Mouse (Mus musculus) urinary bladder, adult 18-20 months (tissue): ENCODE measurements at regions not wholly inside any gene's neighbourhood (a gene's known extent, or its start where the extent isn't known, plus 50 kb on each side); places are given as distances from the start of the nearest gene placed in this dataset.
A peak's percentile ranks its signal among the peaks of the same experiment; 100 is the strongest.

ENCODE experiments used
- DNase-seq, 2 experiments: peaks; one replicate each; pipeline ENCODE4 v3.0.0; 2022; ENCODE audit warnings: low spot score in 2 of 2, mixed read lengths in 2 of 2

DNA sequence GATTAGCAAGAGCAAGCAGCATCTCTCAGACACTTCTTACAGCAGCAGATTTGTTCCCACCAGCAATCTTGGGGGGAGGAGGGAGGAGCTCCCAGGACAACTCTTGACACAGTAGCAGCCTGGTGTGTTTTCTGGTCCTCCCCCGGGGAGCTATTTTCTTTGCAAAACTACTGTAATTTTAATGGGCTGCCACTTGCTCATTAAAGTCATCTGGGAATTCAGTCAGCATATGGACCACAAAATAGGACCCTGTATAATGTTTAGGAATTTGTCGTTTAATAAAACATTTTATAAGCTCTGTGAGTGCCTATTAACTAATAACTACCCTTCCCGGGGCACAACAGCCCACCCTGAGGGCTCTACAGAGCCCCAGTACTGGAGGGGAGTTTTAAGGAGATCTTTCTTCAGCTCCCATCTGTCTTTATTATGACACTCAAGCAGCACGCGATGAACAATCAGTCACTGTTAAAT lies 380.0 kb upstream of the Nfe2l3 start:
- no peak for DNase-seq

DNA sequence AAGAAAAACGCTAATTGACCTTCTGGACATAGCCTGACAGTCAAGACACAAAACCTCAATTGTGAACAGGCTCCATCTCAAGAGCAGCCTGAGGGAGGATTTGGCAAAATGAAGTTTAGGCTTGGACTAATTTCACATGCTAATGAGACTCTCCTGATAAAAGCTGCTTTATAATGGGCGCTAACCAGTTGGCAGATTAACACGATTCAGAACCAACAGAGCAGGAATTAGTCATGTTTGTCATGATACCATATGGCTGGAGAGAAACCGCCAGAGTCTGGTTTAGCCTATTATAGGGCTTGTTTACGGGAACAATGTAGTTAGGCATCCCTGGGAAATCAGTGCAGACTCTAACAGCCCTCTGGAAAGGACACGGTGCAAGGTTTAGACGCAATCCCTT lies 375.2 kb upstream of the Nfe2l3 start:
- no peak for DNase-seq

DNA sequence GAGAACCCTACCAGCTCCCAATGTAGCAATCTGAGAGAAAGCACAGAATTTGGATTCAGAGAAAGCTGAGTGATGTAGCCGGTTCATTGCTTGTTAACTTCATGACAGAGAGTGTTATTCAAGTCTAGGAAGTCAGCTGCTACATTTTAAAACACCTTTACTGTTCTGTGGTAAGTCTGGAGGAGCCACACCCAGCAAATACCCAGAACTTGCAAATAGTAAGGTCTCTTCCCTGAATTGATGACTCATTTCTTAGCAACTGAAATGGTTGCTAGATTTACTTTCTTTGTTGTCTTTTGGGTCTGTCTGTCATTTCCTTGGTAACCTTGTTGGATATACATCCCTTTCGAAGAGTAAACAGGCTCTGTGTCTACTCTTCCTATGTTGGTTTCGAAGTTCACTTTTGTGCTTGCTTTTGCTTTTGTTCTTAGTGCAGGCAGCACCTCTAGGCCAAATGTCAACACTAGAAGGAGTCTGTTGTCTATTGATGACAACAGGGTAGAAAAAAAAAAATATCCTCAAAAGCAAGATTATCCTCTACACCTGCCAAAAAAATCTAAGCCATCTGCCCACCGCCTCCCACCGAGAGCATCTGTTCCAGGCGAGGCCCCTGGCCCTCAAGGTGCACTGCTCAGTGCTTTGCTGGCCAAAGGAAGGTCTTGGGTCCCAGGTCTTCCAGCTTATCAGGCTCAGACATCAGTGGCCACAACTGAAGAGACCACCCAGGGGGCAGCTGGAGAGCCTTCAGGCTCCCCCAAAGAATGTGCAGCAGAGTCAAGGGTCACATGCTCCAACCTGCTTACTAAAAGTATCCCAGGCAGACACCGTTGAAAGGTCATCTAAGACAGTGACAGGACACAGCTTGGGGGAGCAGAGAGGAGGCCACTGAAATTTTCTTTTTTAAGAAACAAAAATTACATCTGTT lies 372.3 kb upstream of the Nfe2l3 start:
- no peak for DNase-seq

DNA sequence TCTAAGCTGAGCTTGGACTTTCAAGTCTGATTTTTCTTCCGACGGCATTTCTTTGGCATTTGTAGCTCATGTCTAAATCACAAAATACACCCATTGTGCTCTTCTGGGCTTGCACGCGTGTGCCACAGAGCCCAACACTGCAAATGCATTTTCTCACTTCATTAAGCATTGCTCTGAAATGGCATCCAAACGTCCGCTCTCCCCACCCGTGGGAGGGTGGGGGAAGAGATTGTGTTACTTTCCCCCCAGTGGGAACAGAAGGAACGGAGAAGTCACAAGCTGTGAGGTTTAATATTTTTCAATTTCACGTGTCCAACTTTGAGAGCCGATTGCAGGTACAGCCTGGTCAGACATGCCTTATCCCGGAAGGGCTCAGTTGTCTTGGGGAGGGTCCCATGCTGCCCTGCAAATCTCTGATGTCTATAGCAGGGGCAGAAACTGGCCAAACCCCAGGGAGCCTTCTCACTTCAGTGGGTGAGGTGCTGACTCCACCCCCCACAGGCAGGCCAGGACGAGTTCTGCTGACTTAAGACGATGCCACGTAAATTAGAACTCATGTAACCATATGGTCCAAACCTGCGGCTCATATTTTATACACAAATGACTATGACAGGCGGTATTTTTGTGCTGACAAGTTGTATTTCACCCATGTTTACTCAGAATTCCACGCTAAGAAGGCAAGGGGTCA lies 371.5 kb upstream of the Nfe2l3 start:
- DNase-seq: peak; percentile 13 to 27

DNA sequence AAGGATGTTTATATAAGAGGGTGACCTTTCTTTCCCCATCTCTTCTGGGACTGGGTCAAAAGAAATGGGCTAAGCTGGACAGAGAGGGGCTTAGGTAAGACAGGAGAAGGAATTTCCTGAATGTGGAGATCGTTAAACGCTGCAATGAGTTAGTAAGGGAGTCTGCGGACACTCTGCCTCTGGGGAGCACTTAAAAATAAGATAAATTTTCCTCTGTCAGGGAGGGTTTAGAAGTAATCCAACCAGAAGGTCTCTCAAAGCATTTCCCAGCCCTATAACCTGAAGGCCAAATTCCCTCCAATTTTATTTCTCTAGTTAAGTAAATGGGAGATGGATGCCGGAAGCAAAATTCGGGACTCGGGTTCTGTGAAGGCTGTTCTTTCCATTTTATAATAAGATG lies 367.3 kb upstream of the Nfe2l3 start:
- no peak for DNase-seq

DNA sequence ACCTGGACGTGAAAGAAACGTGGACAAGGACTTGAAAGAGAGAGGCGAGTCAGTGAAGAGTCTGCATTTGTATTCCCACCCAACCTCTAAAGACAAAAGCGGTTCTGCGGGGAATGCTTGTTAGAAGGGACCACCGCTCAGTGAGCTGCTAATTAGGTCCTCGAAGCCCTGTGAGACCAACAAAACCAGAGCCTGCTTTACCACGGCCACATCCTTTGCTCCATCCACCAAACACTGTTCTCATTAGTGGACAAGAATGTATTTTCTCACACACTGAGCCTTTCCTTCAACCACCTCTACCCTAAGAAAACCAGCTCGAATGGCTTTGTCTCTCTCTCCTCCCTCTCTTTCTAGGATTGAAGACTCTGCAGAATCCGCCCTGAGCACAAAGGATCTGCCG lies 365.1 kb upstream of the Nfe2l3 start:
- DNase-seq: no peak

DNA sequence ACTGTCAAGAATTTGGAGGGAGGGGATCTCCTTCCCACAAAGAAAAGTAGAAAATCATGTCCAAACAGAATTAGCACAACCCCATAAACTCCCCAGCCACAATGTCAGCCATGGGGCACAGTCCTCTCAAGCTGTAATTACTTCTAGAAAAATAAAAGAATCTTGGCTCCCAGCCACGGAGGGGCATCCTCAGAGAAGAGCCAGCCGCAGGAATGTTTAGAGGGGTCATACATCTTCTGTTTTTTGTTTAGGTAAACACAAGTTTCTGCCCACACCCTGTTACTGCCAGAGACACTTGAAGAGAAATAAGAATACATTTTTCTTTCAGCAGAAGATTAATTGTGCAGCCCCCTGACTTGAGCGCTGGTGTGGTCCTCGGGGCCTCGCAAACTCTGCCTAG lies 362.5 kb upstream of the Nfe2l3 start:
- no peak for DNase-seq

DNA sequence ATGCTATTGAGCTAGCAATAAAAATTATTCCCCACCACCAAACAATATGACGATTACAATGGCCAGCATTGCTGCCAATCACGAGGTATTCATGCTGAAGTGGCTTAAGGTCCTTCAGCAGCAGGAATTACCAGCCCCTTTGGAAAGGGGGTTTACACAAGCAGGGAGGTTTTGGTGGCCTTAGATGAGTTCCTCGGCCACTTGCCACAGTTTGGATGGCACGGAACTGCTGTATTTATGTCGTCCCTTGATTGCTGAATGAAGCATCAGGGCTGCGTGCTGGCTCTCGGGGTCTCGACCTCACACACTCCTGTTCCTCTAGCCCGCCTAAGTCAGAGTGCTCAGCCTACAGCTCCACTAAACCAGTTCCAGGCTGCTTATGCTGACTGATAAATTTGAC lies 361.2 kb upstream of the Nfe2l3 start:
- DNase-seq: no peak

DNA sequence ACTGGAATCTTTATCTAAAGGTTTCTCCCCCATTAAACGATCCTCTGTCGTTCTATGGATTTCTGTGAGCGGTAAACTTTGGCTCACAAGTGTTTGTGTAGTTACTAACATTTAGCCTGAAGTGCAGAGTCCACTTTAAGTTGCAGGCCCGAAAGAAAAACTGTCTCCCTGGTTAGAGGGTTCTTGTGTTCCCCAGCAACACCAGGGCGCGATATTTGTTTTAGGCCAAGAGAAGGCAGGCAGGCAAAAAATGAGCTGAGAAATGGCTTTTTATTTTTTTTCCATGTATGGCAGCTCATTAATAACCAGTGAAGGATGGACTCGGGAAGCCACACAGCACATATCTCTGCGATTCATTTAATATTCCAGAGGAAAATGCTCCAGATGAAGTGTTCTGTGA lies 357.4 kb upstream of the Nfe2l3 start:
- DNase-seq: no peak

DNA sequence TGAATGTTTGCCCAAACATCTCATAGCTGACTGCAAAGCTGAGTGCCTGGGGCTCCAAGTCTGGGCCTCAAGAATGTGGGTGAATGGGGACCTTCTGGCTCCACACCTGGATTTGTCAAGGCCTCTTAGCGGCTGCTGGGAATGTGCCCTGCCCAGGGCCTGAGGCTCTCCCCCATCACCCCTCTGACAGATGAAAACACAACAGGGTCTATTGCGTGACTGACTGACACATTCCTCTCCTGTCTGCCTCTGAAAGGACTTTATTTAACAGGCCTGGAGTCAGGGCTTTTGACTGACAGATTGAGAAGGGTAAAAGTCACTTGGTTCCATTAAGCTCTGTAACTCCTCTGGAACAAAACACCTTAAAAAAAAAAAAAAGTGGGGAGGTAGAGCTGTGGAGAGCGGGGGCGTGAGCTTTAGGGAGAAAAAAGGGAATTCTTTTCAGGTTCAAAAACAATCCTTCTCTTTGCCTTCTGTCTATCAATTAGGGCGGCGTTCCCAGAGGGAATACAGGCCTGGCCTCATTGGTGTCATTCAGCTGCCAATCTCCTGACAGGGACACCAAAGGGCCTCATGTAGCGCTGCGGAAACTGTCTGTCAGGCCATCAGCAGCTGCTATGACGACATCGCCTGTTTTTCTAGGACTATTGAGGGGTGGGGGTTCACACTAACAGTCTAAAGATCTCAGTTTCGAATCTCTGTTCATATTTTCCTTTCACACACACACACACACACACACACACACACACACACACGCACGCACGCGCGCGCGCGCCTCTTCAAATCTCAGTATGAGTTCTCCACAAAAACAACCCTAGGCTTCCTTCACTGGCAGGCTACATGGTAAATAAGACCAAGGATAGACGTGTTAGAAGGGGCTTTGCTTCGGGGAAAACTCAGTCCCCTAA lies 355.4 kb upstream of the Nfe2l3 start:
- no peak for DNase-seq

DNA sequence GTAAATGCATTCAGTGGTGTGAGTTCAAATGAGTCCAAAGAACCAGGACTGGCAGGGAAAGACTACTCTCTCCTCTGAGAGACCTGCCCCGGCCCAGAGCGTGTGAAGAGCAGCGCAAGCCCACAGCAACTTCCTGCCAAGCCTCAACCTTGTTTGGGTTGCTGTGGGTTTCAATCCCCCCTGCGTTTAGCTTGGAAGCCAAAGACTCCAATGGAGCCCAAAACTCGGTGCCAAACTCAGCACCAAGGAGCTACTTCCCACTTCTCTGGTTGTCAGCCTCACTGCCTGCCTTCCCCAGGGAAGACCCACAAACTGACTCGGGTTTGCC lies 354.7 kb upstream of the Nfe2l3 start:
- no peak for DNase-seq

DNA sequence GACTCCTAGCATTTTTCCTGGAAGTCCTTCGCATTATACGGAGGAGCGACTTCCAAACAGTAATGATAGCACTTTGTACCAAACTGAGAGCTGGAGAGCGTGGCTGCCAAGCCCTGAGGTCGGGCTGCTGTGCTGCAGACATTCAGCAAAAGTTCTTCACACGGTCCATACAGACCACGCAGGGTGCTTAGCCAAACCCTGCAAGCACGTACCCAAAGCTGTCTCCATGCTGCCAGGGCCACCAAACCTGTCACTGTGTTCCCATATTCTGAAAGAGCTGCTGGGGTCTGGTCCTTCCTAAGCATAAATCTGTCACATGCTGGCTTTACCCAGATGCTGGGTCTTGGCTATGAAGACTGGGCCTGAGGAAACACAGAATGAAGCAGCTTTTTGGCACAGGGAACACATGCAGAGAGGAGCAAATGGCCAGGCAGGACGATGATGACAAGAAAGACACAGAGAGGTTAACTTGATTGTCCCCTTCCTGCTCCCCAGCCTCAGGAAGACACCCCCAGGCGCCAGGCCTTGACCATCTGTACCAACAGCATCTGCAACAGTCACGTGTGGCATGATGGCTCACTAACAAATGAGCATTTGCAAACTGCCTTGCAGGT lies 354.0 kb upstream of the Nfe2l3 start:
- DNase-seq: no peak

DNA sequence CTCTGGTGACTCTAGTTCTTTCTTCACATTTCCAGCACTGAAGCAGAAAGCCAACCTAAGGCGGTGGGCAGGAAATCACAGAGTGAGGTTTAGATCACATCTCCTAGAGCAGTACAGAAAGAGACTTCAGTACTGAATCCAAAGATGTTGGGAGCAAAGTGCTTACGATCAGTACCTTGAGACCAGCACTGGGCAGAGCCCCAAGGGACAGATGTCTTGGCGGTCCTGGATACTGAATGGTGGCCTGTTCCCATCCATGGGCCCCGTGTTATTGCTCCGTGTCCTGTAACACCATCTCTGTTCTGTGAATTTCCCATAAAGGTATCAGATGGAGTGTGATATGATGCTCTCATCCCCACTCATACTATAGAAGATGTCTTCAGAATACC lies 353.5 kb upstream of the Nfe2l3 start:
- DNase-seq: no peak

DNA sequence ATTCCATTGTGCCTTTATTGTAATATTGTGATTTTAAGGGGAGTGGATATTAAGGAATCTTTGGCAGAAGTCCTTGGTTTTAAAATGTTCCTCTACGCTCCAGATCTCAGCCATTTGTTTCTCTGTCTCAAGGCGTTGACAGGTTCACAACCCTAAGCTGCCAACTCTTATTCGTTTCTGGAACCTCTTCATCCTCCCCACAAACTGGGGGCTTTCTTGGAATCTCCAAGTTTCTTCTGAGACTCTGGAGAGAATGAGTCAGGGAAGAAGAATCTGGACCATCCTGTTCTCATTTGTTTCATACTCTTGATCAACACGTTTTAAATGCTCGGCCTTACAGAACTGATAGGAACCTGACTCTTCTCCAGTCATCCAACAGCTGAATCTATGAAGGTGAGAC lies 351.4 kb upstream of the Nfe2l3 start:
- DNase-seq: no peak

DNA sequence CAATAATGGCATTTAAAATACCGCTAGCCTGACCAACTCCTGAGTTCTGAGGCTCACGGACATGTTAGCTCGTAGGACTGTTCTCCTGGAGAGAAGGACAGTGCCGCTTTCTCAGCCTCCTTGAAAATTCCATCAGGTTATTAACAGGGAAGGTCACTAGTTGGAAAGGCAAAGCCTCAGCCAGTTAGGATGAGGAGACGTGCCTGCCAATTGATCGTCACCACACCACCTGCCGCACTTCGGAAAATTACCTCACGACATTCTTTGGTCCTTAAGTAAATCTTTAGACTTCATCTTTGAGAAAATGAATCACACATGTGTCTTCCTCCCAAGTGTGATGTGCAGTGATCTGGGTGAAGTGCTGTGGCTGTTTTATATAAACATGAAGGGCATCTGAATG lies 347.8 kb upstream of the Nfe2l3 start:
- no peak for DNase-seq

DNA sequence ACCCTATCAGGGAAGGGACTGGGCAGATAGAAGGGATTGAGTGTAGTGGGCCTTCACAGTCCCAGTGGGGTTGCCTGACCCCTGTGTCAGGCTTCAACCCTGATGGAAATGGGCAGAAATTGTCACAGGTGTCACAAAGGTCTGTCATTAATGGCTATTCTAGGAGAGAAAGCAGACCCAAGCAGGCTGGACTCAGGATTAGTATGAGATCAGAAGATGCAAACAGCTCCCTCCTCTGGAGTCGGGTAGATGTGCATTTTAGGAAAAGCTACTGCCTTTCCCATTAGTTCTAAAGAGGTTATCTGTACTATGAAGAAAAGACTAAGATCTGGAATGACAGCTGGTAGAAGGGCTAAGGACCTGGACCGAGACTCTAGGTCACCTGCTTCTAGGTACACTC lies 346.9 kb upstream of the Nfe2l3 start:
- DNase-seq: no peak

DNA sequence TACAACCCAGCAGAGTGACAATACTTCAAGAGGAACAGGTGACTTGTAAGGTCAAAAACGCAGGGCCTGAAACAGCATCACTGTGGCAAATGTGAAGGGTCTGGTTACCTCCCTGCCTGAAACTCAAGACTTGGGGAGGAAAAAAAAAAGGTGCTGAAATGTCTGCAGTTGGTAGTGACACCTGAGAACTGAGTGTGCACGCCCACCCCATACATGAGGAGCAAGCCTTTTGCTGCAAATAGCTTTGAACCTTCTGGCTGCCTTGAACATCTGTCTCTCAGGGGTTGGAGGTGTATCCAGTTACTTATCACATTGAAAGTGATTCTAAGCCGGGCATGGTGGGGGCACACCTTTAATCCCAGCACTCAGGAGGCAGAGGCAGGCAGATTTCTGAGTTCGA lies 346.1 kb upstream of the Nfe2l3 start:
- no peak for DNase-seq

DNA sequence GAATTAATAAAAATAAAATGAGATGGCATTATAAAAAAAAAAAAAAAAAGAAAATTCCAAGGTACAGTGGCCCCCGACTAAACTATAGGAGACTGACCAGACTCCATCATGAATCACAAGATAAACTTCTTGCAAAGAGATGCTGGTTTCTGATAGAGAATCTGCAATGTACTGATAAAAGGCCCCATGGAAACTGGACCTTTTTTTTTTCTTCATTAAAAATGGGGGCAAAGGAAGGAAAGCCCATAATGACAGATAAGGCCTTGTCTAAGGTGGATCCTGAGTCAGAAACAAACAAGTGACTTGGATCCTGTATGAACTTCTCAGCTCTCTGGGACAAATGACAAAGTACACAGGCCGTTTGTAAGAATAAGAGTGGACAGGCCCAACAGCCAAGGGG lies 344.7 kb upstream of the Nfe2l3 start:
- no peak for DNase-seq

DNA sequence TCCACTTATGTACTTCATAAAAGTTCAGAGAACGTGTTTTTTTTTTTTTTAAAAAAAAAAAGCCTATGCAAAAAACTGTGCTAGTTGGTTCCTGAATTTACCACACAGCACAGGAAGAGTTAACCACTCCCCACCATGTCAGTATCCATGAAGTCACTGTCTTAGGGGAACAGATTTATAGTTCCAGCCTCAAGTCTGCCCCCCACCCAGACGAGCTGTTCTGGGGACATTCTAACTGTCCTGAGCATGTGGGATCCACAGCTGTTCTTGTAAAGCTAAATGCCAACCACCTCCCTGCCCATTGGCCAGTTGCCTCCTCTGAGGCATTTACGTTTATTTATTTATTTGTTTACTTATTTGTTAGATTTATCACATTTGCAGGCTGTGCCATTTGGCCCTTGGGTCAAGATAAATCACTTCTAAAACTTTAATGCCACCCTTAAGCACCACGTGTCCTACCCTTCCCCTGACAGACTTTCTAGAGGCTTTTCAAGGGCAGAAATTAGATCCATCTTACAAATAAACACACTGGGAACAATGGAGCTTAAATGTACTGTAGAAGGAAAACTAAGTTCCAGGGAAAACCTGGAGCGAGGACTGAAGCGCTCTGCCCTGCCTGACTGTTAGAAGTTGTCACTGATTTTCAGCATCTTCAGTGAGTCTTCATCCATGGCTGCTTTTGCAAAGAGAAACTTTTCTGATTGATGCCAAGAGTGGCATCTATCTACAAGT lies 343.7 kb upstream of the Nfe2l3 start:
- DNase-seq: no peak

DNA sequence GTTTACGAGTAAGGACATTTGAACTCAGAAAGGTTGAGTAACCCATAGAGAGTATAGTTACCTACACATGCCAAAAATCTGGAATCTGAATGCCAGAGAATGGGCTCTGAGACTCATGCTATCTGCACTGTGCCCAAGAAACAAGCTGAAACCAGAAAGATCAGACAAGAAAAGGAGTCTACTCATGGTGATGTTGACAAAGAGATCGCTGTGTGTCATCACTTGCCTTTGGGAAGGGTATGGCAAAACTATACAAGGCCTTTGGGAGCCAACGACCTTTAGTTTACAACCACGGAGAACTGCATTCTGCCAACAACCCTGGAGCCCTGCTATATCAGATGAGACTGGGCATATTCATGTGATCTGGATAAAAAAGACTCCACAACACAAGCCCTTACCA lies 339.3 kb upstream of the Nfe2l3 start:
- no peak for DNase-seq

DNA sequence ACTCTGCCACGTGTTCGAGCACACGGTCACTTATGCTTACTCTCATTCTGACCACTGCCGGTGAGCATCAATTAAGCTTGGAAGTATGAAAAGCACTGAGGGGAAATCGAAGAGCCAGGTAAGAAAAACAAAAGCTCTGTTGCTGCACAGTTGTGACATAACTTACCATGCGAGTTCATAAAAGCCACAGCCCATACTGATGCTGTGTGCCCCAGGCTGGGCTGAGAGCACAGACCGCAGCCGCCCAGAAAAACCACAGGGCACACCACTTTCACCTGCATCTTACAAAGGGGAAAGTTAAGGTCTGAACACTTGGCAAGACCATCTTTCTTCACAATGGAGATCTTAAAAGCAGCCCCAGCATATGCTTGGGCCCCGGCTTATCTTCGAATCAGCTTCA lies 338.2 kb upstream of the Nfe2l3 start:
- DNase-seq: no peak
